Mouse (Mus musculus) neural tube, embryonic 11.5 days (tissue): ENCODE data around the gene Gm10553. TPM values are rescaled to one million over a fixed set of nuclear protein-coding genes. Genes with fewer than 3 reads are reported as not detected.
"Not testable (repeated sequence)": the region's sequence is repeated elsewhere in the genome, so short reads cannot be mapped to it uniquely, and the experiment has no call there.

Experiments used
- ATAC-seq: fragments of 200-750 bp; cut with Nextera tagmentation; 2 replicates; pipeline ENCODE4 v1.8.0; 2017; ENCODE audit warnings: moderate number of reproducible peaks, mild to moderate bottlenecking, moderate TSS enrichment, moderate library complexity; ENCODE audit not compliant: insufficient read depth, low FRiP score, low TSS enrichment
- DNase-seq: peaks from one replicate; pipeline ENCODE4 v3.0.0-alpha.2; 2015; ENCODE audit warnings: low spot score
- H3K27ac ChIP-seq: fragments of 300-500 bp; sonication (generic); 2 replicates; pipeline ENCODE4 v1.5.1; 2014; ENCODE audit warnings: low read depth, mild to moderate bottlenecking, low read length
- H3K27me3 ChIP-seq: fragments of 300-500 bp; sonication (generic); 2 replicates; pipeline ENCODE4 v1.6.1; 2014; ENCODE audit warnings: mild to moderate bottlenecking, low read length, mixed read lengths; ENCODE audit not compliant: control insufficient read depth, insufficient read depth
- H3K36me3 ChIP-seq: fragments of 300-500 bp; sonication (generic); 2 replicates; pipeline ENCODE4 v1.6.1; 2014; ENCODE audit warnings: mild to moderate bottlenecking, low read length, moderate library complexity, mixed read lengths; ENCODE audit not compliant: control insufficient read depth, insufficient read depth
- H3K4me1 ChIP-seq: fragments of 300-500 bp; sonication (generic); 2 replicates; pipeline ENCODE4 v1.6.1; 2014; ENCODE audit warnings: low read length, mixed read lengths; ENCODE audit not compliant: control insufficient read depth, insufficient read depth
- H3K4me2 ChIP-seq: fragments of 300-500 bp; sonication (generic); 2 replicates; pipeline ENCODE4 v1.6.1; 2014; ENCODE audit warnings: low read depth, mild to moderate bottlenecking, moderate library complexity
- H3K4me3 ChIP-seq: fragments of 300-500 bp; sonication (generic); 2 replicates; pipeline ENCODE4 v1.5.1; 2014; ENCODE audit warnings: low read depth, low read length
- H3K9ac ChIP-seq: fragments of 300-500 bp; sonication (generic); 2 replicates; pipeline ENCODE4 v1.6.1; 2014; ENCODE audit warnings: mild to moderate bottlenecking, low read length
- H3K9me3 ChIP-seq: fragments of 300-500 bp; sonication (generic); 2 replicates; pipeline ENCODE4 v1.6.1; 2016; ENCODE audit warnings: low read length; ENCODE audit not compliant: control insufficient read depth
- WGBS: fragments of 180-500 bp; shearing (Covaris S2); extraction: QIAGEN DNeasy Blood & Tissue Kit; methylation state at CpG from one replicate; pipeline ENCODE4 v1.1.7; 2014; 5-methylcytosine and 5-hydroxymethylcytosine counted together
- polyA plus RNA-seq: library from polyadenylated mRNA; unstranded; fragments of >200 nt; fragmentation: Nextera tagmentation; extraction: Ambion mirVana; gene quantifications from 2 replicates; pipeline ENCODE4 v1.2.1, GENCODE M21; 2014

Gene Gm10553
- not detected in 2 replicates for polyA plus RNA-seq

DNA sequence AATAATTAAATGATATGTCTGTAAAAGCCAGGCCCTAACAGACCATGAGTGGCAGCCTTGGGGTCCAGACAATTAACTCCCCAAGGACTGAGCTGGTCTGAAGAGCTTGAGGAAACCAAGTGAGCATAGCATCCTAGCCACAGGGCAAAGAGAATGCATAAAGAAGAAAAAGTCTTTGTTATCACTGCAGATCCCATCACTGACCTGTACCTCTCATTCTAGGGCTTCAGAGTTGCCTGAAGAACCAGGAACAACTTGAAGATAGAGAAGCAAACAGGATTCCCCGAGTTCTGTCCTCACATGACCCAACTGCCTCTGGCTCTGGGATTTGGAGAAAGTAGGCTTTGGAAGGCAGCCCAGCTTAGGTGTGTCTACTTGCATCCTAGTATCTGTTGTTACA, at the start of gene Gm10553:
Gene Gm10553 (plus strand): TSS at position 301 of the 400 bp plus-strand sequence.
- not testable (repeated sequence) for H3K27ac ChIP-seq, H3K36me3 ChIP-seq, H3K9me3 ChIP-seq, H3K4me1 ChIP-seq, ATAC-seq, H3K4me2 ChIP-seq, H3K4me3 ChIP-seq, H3K9ac ChIP-seq, DNase-seq, H3K27me3 ChIP-seq
- WGBS, result 57% methylated on average over 1 of the region's 1 CpGs

DNA sequence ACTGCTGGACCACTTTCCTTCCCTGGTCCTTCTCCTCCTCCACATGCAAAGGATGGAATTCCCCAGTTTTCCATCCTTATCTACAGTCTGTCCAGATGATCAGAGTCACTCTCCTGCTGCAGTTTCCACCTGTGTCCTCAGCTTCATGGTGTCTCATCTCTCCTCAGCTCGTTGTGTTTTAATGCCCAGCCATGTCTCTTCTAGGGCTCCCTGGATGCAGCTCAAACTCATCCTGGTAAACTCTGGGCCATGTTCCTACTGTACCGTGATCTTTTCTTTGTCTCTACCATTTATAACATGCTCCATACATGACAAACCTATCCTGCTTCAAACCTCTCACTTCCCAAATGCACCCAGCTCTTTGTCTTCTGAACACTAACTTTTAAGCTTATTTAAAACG, 28.3 kb upstream of the Gm10553 start:
- not testable (repeated sequence) for H3K4me3 ChIP-seq, H3K36me3 ChIP-seq, H3K27ac ChIP-seq, H3K4me1 ChIP-seq, H3K9me3 ChIP-seq, H3K27me3 ChIP-seq, ATAC-seq, DNase-seq, H3K9ac ChIP-seq, H3K4me2 ChIP-seq
- 76% methylated on average over 3 of the region's 3 CpGs for WGBS

DNA sequence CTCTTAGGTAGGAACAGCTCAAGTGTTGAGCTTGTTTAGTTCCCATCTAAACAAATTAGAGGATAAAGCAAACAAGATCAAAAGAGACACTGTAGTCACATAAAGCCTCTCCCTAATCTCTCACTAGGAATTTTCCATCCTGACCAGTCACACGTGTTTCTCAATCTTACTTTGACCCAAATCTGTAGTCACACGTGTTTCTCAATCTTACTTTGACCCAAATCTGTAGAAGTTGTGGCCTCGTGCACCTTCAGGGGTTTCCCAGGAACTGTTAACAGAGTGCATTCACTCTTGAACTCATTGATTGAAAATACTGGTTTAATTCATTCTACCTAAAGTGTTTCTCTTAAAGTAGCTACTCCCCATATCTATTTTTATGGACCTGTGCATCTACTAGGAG, 26.9 kb upstream of the Gm10553 start:
- DNase-seq, H3K27me3 ChIP-seq, H3K9ac ChIP-seq, H3K4me3 ChIP-seq, H3K4me1 ChIP-seq, H3K9me3 ChIP-seq, H3K4me2 ChIP-seq, ATAC-seq, H3K36me3 ChIP-seq, H3K27ac ChIP-seq: not testable (repeated sequence)
- WGBS, result 68% methylated on average over 3 of the region's 3 CpGs

DNA sequence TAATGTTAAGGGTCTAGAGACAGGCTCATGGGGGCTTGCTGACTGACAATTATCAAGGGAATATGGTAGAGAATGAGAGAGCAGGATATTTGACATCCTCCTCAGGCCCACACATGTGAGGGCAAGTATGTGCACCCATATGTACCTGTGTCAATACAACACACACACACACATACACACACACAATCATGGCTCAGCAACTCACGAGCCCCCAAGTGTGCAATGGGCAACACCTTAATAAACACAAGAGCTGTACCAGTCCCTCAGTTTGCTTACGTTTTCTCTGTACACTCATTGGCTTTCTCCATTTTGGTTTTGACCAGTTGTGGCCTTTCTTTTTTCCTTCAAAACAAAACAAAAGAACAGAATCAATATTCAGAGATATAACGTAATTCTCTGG, 15.2 kb upstream of the Gm10553 start:
- H3K36me3 ChIP-seq, DNase-seq, H3K4me3 ChIP-seq, H3K27me3 ChIP-seq, H3K9ac ChIP-seq, ATAC-seq, H3K27ac ChIP-seq, H3K9me3 ChIP-seq, H3K4me1 ChIP-seq, H3K4me2 ChIP-seq: not testable (repeated sequence)
- WGBS, result 72% methylated on average over 3 of the region's 3 CpGs

DNA sequence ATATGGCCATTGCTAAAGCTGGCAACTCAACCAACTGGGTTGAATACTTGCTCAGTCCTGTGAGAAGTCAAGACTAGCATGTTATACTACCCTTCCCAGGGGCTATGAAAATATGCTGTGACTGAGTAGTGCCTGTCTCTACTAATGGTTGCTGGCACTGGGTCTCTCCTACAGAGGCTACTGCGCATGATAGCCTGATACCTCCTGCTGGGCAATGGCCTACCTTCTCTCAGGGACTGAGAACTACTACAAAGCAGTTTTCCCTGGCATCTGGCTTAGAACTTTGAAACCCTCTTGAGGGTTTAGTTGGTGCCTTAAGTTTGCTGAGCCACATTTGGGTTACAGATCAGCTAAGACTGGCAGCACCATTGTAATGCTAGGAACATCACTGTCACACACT, 13.8 kb upstream of the Gm10553 start:
- 100% methylated on average over 1 of the region's 1 CpGs for WGBS
- not testable (repeated sequence) for H3K9ac ChIP-seq

DNA sequence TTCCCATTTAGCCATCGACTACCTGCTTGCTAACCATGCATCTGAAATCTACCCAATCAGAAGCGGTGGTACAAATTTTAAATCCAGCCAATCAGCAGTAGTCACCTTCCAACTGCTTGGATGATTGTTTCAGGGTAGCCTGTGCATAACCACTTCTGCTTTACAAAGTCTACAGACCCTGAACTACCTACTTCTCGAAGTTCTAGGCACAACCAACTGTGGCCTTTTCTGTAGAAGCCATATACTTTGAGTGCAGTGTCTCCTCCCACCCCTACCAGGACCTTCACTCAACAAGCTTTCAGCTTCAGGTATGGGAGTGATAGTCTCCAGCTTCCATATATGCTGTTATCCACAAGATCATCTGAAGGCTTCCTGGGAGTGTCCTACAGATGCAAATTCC, 7.8 kb upstream of the Gm10553 start:
- 63% methylated on average over 1 of the region's 3 CpGs for WGBS
- not testable (repeated sequence) for H3K9me3 ChIP-seq, H3K27ac ChIP-seq, H3K4me2 ChIP-seq, H3K9ac ChIP-seq, ATAC-seq, H3K4me1 ChIP-seq, DNase-seq, H3K36me3 ChIP-seq, H3K27me3 ChIP-seq, H3K4me3 ChIP-seq

More for the DNA sequence above, 13.8 kb upstream of the Gm10553 start:
- DNase-seq, ATAC-seq, H3K27me3 ChIP-seq, H3K9me3 ChIP-seq, H3K4me1 ChIP-seq, H3K4me2 ChIP-seq, H3K36me3 ChIP-seq, H3K4me3 ChIP-seq, H3K27ac ChIP-seq: not testable (repeated sequence)

DNA sequence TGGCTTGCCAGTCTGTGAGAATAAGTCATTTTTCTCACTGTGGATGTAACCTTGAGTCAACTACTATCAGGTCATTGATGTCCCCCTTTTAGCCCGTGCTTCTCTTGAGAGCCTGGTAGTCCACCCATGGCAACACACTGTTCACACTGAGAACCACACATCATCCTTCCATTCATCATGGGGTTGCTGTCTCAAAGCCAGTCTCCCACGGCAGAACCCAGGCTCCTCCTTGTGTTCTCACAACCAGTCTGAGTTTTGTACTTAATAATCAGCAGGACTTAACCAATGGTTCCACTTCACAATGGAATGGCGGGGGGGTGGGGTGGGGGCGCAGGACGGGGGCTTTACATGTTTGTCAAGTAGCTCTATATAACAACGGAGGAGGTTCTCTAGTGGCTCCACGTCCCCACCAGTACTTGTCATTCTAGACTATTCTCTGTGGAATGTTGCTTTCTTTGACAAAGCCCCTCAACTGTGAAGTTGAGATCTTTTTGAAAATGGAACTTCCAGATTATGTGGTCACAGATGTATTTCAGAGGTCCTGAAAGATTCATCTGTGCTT, 6.9 kb upstream of the Gm10553 start:
- H3K9me3 ChIP-seq, H3K4me3 ChIP-seq: not testable (repeated sequence)
- WGBS, result 81% methylated on average over 6 of the region's 7 CpGs

DNA sequence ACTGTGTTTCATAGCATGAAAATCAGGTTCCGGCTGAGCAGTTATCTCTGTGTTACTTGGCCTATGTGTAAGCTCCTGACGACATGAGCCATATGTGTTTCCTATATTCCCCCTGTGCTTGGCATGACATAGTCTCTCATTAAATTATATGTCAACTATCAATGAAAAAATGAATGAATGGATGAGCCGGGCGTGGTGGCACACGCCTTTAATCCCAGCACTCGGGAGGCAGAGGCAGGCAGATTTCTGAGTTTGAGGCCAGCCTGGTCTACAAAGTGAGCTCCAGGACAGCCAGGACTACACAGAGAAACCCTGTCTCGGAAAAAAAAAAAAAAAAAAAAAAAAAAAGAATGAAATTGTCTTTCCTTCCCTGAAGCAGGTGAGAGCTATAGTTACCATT, 883 bp upstream of the Gm10553 start:
- not testable (repeated sequence) for H3K4me1 ChIP-seq, H3K4me3 ChIP-seq, H3K9me3 ChIP-seq, H3K27ac ChIP-seq, DNase-seq, H3K27me3 ChIP-seq, H3K4me2 ChIP-seq, H3K36me3 ChIP-seq, H3K9ac ChIP-seq, ATAC-seq
- WGBS, result 83% methylated on average over 6 of the region's 7 CpGs

More for the DNA sequence above, 6.9 kb upstream of the Gm10553 start:
- H3K27me3 ChIP-seq, H3K4me1 ChIP-seq, ATAC-seq, H3K27ac ChIP-seq, H3K9ac ChIP-seq, DNase-seq, H3K4me2 ChIP-seq, H3K36me3 ChIP-seq: not testable (repeated sequence)

DNA sequence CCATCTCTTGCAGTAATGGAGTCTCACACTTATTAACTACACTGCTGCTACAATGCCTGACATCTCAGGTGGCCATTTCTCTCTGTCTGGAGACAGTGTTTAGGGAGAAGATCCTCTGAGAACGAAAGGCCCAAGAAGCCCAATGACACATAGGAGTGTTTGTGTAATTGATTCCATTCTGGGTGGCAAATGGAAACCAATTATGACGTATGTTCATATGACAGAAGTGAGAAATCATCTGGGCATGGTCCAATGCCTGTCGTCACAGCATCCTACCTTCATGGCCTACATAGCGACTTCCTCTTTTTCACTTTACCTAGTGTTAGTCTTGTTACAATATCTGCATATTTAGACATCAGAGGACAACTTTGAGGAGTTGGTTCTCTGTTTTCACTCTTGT, 1.8 kb downstream of the Gm10553 start:
- not testable (repeated sequence) for DNase-seq, H3K9ac ChIP-seq, H3K36me3 ChIP-seq, H3K9me3 ChIP-seq, ATAC-seq, H3K27me3 ChIP-seq, H3K27ac ChIP-seq, H3K4me2 ChIP-seq, H3K4me3 ChIP-seq, H3K4me1 ChIP-seq
- WGBS, result 87% methylated on average over 4 of the region's 4 CpGs
